Mouse (Mus musculus): Measurements from ENCODE around the gene March11.
A peak's percentile ranks its signal among the peaks of the same experiment; 100 is the strongest.

The March11 gene

DNA sequence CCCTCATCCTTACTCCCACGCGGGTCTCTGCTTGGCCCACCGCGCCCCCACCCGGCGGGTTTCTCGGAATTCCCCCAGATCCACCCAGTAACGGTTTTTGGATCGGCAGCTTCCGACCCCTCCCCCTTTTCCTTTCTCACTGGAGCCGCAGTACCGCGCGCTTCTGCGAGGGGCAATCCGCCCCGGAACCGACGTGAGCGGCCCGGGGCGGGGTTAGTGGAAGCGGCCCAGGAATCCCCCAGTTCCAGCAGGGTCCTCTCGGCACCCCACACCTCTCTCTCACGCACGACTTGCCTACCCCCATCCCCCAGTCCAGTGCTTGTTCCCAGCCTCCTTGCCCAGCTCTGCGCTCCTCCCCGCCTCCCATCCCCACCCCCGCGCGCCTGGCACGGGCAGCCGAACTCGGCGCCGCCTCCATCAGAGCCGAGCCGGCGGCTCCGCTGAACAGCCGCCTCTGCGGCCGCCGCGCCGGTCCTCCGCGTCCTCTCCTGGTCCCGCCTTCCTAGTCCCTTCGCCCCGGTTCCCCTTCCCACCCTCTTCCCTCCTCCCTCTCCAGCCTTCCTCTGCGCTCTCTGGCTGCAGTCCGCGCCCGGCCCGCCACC, at the start of gene March11:
Gene March11 (plus strand): TSS at position 420 of the 602 bp plus-strand sequence.
- no peak for DNase-seq

- DNase-seq, result no peak
Observed at GRCm38 (mm10) chr15:26262336-26262735, 46.5 kb upstream of the March11 start.

- no peak for DNase-seq
Observed at GRCm38 (mm10) chr15:26269596-26269995, 39.3 kb upstream of the March11 start.

GRCm38 (mm10) chr15:26276035-26276511, 32.8 kb upstream of the March11 start:
- DNase-seq, result no peak

DNA sequence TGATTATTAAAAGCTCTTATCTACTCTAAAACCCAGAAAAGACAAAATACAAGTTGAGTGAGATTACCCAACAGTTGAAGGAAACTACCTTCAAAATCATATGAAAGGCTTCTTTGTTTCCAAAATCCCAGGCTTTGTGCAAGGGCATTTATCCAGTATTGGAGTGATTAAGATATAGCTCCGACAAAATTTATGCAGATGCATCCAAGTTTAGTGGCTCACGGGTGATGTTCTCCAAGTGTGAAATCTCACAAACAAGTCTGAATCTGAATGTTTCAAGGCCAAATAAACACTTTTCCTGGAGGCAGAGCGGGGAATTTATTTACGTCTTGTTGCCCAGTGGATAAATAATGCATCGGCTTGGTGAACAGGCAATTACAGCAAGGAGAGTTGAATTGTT, 32.2 kb upstream of the March11 start:
- no peak for DNase-seq

DNA sequence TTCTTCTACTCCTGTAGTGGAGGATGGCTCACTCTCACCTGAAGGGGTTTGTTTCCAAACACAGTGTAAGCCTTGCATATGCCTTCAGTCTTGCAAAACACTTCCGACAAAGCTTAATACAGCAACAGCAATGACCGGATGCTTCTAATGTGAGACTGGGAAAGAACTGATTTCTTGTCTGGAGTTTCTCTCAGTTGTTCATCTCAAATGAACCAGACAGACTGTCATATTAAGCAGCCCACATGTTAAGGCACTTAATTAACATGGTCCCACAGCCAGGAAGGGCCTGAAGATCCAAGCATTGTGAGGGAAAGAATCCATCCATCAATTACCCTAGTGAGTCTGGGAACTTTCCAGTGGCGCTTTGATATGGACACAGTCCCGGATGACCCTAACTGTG, 17.0 kb upstream of the March11 start:
- no peak for DNase-seq

DNA sequence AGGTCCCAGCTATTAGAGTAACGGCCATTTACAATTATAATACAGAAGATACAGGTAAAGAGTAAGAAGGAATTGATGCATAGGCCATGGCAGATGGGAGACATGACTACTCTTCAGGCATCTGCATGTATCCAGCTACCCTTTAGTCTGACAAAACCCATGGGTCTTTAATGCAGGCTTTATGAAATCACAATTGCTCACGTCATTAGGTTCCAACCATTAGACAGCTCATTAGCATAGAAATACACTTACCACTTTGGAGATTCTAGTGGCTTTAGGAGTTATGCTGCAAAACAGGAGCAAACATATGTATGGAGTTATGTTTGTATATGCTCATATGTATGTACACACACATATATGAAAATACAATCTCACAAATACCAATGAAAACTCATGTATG, 16.0 kb upstream of the March11 start:
- no peak for DNase-seq

DNA sequence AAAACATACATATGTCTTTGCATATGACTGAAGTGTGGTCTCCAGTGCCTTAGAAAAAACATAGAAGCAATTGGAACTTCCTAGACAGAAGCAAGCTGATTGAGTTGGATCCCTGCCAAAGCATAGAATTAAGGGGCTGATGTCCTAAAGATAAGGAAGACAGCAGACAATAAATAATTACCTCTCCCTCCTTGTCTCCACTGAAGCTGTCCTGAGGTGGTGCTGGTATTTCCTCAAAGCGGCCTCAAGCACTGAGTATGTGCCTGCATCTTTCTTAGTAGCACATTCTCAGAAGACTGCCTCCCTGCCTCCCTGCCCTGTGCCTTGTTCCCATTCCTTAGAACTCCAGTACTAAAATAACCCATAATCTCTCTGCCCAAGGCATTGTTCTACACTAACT, 15.6 kb upstream of the March11 start:
- DNase-seq, result no peak

- DNase-seq, result no peak
Observed at GRCm38 (mm10) chr15:26298668-26299067, 10.2 kb upstream of the March11 start.

GRCm38 (mm10) chr15:26309291-26309931, 563 bp downstream of the March11 start:
- DNase-seq, result peak; percentile 73

GRCm38 (mm10) chr15:26319866-26320265, 11.0 kb downstream of the March11 start:
- DNase-seq, result no peak

GRCm38 (mm10) chr15:26320402-26320801, 11.6 kb downstream of the March11 start:
- DNase-seq, result no peak

GRCm38 (mm10) chr15:26322804-26323203, 14.0 kb downstream of the March11 start:
- no peak for DNase-seq

GRCm38 (mm10) chr15:26327157-26327556, 18.3 kb downstream of the March11 start:
- DNase-seq, result peak; percentile 4

DNA sequence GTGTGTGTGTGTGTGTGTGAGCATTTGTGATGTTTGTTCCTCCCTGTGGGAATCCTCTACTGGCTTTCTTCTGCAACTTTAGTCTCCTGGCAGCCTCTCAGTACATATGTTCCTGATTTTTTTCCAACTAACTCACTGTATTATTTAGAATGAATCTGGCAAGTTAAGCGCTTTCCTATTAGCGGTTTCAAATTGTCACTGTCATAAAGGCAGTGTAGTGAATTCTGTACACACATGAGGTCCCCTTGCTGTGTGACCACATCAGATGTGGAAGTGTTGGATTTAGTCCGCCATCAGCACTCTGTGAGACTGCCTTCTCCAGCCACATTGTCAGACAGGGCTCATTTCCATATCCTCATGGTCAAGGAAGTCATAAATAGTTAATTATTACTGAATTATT, 26.9 kb downstream of the March11 start:
- no peak for DNase-seq

GRCm38 (mm10) chr15:26337775-26338174, 28.9 kb downstream of the March11 start:
- DNase-seq, result no peak

- DNase-seq, result no peak
Observed at GRCm38 (mm10) chr15:26338343-26338742, 29.5 kb downstream of the March11 start.

- no peak for DNase-seq
Observed at GRCm38 (mm10) chr15:26340490-26340889, 31.6 kb downstream of the March11 start.

DNA sequence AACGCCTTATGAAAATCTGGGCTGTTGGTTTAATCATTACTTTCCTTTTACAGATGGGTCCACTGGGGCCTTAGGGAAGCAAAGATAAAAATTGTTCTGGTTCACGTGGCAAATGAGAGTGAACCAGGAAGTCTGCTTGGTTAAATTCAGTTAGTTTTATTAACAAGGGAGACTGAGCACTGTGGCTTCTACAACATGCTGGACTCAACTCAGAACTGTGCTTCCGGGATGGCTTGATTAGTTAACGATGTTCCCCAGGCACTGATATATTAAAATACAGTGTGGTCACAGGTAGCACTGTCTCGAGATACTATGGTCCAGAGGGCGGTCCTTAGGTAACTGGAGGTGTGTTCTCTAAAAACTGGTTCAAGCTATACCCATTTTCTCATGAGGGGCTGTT, 32.1 kb downstream of the March11 start:
- no peak for DNase-seq

DNA sequence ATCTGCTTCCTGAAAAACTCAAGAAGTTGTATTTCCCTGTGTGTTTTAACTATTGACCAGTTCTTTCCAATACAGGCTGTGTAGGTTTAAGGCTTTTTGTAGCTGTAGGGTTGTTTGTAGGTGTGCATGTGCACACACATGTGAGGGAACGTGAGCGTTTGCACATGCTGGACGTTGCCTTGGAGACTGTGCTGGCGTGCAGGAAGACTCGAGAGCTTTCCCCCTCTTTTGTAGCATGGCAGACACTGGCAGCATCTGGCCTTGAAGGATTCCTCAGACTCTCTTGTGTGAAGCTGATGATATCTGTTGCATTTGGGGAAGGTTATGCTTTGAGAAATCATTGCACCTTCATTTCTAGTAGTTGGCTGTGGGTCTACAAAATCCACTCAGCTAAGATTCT, 35.5 kb downstream of the March11 start:
- DNase-seq, result no peak

- no peak for DNase-seq
Observed at GRCm38 (mm10) chr15:26353656-26354055, 44.8 kb downstream of the March11 start.

DNA sequence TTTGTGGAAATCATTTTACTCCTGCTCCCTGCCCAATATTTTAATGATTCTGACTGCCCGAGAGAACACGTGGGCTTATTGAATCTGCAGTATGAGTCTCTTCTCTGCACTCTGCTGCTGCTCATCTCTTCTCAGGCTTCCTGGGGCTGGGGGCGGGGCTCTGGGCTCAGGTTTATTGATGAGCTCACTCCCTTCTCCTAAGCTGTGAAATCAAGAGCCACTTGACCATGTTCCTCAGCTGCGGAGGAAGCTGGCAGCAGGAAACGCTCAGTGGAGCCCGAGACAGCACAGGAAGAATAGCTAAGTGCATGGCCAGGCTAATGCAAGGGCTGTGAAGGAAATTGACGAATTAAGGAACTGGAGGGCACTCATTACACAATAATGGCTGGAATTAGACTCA, 56.5 kb downstream of the March11 start:
- DNase-seq, result peak; percentile 8

DNA sequence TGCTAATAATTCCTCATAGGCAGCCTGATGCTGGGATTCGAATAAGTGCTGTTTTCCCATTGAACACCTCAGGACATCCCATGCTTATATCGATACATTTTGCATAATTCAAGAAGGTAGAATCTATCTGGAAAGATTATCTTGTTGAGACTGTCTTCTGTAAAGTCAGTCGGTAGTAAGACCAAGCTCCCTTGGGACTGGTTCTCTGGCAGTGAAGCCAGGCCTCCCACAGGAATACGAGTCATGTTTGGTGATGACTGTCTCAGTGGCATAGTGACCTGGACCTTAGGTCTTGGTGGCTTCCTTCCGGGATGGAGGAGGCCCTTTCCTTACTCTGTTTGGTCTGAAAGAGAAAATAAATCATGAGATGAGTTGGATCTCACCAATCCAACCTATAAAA, 57.7 kb downstream of the March11 start:
- DNase-seq, result no peak

- DNase-seq, result no peak
Observed at GRCm38 (mm10) chr15:26373759-26374158, 64.9 kb downstream of the March11 start.

DNA sequence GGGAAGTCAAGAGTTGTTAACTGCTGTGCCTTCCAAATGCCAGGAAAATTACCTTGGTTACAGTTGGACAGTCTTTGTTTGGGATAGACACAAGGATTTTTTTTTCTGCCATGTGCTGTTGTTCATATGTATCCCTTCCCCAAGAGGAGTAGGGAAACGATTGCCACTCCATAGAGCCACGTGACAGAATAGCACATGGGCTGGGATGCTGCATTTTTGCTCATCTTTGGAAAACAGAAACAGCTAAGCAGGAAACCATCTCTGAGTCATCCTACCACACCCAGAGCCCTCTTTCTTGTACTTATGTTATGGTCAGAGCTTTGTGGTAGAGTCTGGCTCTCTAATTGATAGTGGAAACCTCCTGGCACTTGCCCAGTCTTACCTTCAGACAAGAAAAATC, 65.4 kb downstream of the March11 start:
- DNase-seq, result no peak
